Mouse (Mus musculus) stomach, embryonic 16.5 days (tissue): ENCODE results near the gene Krt76. TPM values are rescaled to one million over a fixed set of nuclear protein-coding genes. Genes with fewer than 3 reads are reported as not detected.

ENCODE experiments used
- ATAC-seq: fragments of 200-750 bp; cut with Nextera tagmentation; 2 replicates; pipeline ENCODE4 v1.8.0; 2017; ENCODE audit warnings: moderate number of reproducible peaks, moderate TSS enrichment; ENCODE audit not compliant: insufficient read depth, low FRiP score
- H3K27ac ChIP-seq: fragments of 300-500 bp; sonication (generic); 2 replicates; pipeline ENCODE4 v1.5.1; 2014; ENCODE audit warnings: low read length
- H3K27me3 ChIP-seq: fragments of 300-500 bp; sonication (generic); 2 replicates; pipeline ENCODE4 v1.6.1; 2014; ENCODE audit warnings: low read length, control low read depth, mixed read lengths; ENCODE audit not compliant: control insufficient read depth, insufficient read depth
- H3K36me3 ChIP-seq: fragments of 300-500 bp; sonication (generic); 2 replicates; pipeline ENCODE4 v1.6.1; 2014; ENCODE audit warnings: low read length; ENCODE audit not compliant: control insufficient read depth, insufficient read depth
- H3K4me1 ChIP-seq: fragments of 300-500 bp; sonication (generic); 2 replicates; pipeline ENCODE4 v1.6.1; 2014; ENCODE audit warnings: low read length, control low read depth, mixed read lengths; ENCODE audit not compliant: control insufficient read depth, insufficient read depth
- H3K4me2 ChIP-seq: fragments of 300-500 bp; sonication (generic); 2 replicates; pipeline ENCODE4 v1.6.1; 2014; ENCODE audit warnings: low read depth, low read length, mixed read lengths
- H3K4me3 ChIP-seq: fragments of 300-500 bp; sonication (generic); replicated peaks from 2 replicates; pipeline ENCODE4 v1.5.1; 2014; ENCODE audit warnings: mild to moderate bottlenecking, low read length
- H3K9ac ChIP-seq: fragments of 300-500 bp; sonication (generic); 2 replicates; pipeline ENCODE4 v1.6.1; 2014; ENCODE audit warnings: low read length
- H3K9me3 ChIP-seq: fragments of 300-500 bp; sonication (generic); replicated peaks from 2 replicates; pipeline ENCODE4 v1.6.1; 2016; ENCODE audit warnings: low read length, control low read depth; ENCODE audit not compliant: control insufficient read depth
- WGBS: fragments of 180-500 bp; shearing (Covaris S2); extraction: QIAGEN DNeasy Blood & Tissue Kit; methylation state at CpG from one replicate; pipeline ENCODE4 v1.1.7; 2014; 5-methylcytosine and 5-hydroxymethylcytosine counted together
- microRNA-seq: library from miRNA; unstranded; fragments of <30 nt; microRNA quantifications from one replicate; pipeline ENCODE4, GENCODE M21; 2016
- polyA plus RNA-seq: library from polyadenylated mRNA; unstranded; fragments of >200 nt; fragmentation: Nextera tagmentation; extraction: Ambion mirVana; gene quantifications from 2 replicates; pipeline ENCODE4 v1.2.1, GENCODE M21; 2015

Gene Krt76
- polyA plus RNA-seq, 1 experiment from 2014 or later: not detected

DNA sequence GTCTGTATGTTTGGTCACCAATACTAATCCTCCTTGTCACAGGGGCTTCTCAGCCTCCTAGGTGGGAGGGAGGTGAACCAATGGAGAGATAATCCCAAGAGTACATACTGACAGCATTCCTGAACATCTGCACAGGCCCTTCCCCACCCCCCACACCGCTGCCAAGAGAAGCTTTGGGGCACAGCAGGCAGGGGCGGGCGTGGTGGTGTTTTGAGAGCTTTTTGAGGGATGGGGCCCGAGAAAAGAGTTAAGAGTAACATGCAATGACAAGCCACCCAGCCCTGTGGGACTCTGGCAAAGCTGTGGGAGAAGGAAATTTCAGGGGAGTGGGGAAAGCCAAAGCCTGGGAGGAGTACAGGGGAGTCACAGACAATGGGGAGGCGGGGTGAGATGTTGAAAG lies 38.4 kb downstream of the Krt76 start:
- ATAC-seq: peak; percentile 44
- Histone ChIP-seq H3K4me2 (no peak overlapping the region), H3K27me3 (peaks cover 4% of the 10 kb centered on the region; the same call in 1 of the 2 replicates), H3K9ac (no peak overlapping the region), H3K36me3 (no peaks in the 10 kb centered on the region), H3K27ac (peak overlapping the region; percentile 68; the same call in 1 of the 2 replicates), H3K4me3 (no peak overlapping the region), H3K4me1 (peaks cover 2% of the 10 kb centered on the region; the same call in 1 of the 2 replicates), H3K9me3 (no peaks in the 10 kb centered on the region)
- WGBS: 13% methylated on average over 5 of the region's 5 CpGs

DNA sequence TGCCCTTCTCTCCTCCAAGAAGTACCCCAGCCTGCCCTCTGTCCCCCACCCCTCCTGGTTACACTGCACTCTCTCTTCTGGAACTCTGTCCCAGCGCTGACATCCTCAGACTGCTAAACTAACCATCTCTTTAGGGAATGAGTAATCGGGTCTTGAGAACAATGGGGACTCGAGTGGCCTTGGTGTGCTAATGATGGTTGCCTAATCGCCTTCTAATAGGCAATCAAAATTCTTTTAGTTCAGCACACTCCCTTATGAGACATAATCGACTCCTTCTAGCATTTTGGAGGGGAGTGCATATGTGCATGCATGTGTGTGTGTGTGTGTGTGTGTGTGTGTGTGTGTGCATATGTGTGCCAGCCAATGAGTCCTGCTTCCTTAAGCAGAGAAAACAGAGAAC lies 40.1 kb downstream of the Krt76 start:
- Histone ChIP-seq H3K27me3 (no peaks in the 10 kb centered on the region), H3K27ac (no peak overlapping the region), H3K4me3 (no peak overlapping the region), H3K4me2 (no peak overlapping the region), H3K9me3 (no peaks in the 10 kb centered on the region), H3K36me3 (no peaks in the 10 kb centered on the region), H3K4me1 (no peaks in the 10 kb centered on the region; the same call in 1 of the 2 replicates), H3K9ac (no peak overlapping the region)
- 35% methylated on average over 5 of the region's 5 CpGs for WGBS
- ATAC-seq: no peak

DNA sequence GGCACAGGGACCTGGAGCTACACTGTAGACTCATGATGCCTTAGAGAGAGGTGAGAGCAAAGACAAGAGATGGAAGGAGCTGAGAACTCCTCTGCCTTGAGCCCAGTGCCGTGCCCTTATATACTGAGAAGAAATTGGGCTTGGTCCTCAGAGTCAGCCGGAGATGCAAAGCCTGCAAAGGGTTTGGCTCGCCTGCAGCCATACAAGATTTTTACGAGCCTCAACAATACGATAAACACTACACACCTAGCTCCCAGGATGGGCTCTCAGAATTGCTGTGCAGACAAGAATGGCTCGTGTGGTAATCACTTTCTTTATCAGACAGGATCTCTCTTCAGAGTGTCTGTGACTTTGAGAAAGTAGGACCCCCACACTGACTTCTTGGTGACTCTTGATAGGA lies 42.0 kb downstream of the Krt76 start, which contains the start of gene Krt1:
Gene Krt1, minus strand, starts transcription at position 101 of the 400 bp plus-strand sequence.
- no peak for ATAC-seq

DNA sequence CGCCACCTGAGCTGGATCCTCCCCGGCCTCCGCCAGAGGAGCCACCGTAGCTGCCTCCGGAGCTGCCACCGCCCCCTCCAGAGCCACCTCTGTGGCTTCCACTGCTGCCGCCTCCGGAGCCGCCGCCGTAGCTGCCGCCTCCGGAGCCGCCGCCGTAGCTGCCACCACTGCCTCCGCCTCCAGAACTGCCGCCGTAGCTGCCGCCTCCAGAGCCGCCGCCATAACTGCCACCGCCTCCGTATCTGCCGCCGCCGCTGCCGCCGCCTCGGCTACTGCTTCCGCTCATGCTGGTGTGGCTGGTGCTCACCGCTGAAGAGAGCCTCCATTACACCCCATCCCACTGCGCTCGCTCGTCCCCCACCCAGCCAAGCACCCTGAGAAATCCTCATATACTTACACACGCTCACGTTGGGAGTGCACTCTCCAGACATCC lies 46.7 kb downstream of the Krt76 start:
- Histone ChIP-seq H3K4me2 (peak overlapping the region; percentile 89), H3K27ac (peak overlapping the region; percentile 76), H3K9me3 (no peaks in the 10 kb centered on the region), H3K36me3 (no peaks in the 10 kb centered on the region), H3K27me3 (no peaks in the 10 kb centered on the region; the same call in 1 of the 2 replicates), H3K4me3 (peak overlapping the region; percentile 53), H3K4me1 (0 out of 2 replicates have a peak, but pooled peaks cover 3% of the 10 kb centered on the region), H3K9ac (peak overlapping the region; percentile 72)
- ATAC-seq: peak; percentile 56; the same call in 1 of the 2 replicates
- WGBS: 1% methylated on average over 37 of the region's 37 CpGs

More for the DNA sequence above, 42.0 kb downstream of the Krt76 start, which contains the start of gene Krt1:
- no peaks in the 10 kb centered on the region for H3K9me3 ChIP-seq
- no peak within 1 kb of the TSS for H3K9ac ChIP-seq
- no peak within 1 kb of the TSS for H3K4me2 ChIP-seq
- H3K27me3 ChIP-seq: no peaks in the 10 kb centered on the region
- WGBS: 71% methylated on average over 6 of the region's 6 CpGs
- 0 out of 2 replicates have a peak, but pooled peaks cover 3% of the 10 kb centered on the region for H3K4me1 ChIP-seq
- H3K36me3 ChIP-seq: no peaks in the 10 kb centered on the region
- H3K27ac ChIP-seq: no peak within 1 kb of the TSS
- no peak within 1 kb of the TSS for H3K4me3 ChIP-seq

DNA sequence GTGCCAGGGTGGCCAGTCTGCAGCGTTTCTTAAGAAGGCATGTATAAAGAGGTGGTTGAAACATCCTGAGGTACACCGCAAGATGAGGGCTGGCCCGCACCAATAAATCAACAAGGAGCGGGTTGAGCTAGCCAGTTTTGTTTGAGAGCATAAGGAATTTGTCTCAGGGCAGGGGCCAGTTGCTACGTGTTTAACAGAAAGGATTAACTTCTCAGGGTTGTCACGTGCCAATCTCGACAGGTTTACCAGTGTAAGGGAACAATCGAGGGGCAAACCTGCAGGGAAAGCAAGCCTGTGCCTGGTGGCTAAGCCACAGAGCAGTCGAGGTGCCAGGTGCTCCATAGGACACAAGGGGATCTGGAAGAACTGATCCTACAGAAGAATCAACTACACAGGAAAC lies 49.5 kb downstream of the Krt76 start:
- Histone ChIP-seq H3K27ac (no peak overlapping the region; the same call in 1 of the 2 replicates), H3K4me2 (no peak overlapping the region), H3K4me1 (0 out of 2 replicates have a peak, but pooled peaks cover 3% of the 10 kb centered on the region), H3K4me3 (no peak overlapping the region), H3K36me3 (no peaks in the 10 kb centered on the region), H3K27me3 (no peaks in the 10 kb centered on the region; the same call in 1 of the 2 replicates), H3K9ac (no peak overlapping the region), H3K9me3 (no peaks in the 10 kb centered on the region)
- no peak for ATAC-seq
- 35% methylated on average over 9 of the region's 9 CpGs for WGBS

DNA sequence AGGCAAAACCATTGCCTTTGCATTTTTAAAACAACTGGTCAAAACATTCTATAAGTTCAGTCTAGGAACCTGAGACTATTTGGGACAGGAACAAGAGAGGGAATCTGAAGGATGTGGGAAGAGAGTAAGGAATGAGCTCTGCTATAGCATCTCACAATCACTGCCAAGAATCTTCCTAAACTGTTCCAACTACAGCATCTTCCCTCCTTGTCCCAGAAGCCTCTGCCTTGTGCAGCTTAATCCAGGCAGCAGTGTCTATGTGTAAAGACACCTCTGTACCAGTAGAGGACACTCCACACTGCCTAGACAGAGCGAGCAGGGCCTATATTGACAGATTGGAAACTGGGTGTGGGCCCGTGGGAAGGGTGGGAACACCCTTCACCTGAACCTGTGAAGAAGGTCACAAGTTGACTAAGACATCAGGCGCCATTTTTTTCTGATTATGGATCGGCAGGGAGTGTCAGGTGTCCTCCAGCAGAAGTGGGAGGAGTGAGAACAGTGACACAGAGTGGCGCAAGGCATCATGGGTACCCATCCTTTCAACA lies 57.9 kb downstream of the Krt76 start:
- Histone ChIP-seq H3K9ac (no peak overlapping the region), H3K9me3 (no peaks in the 10 kb centered on the region), H3K4me3 (no peak overlapping the region), H3K4me1 (no peaks in the 10 kb centered on the region), H3K27ac (no peak overlapping the region), H3K36me3 (no peaks in the 10 kb centered on the region), H3K4me2 (no peak overlapping the region), H3K27me3 (no peaks in the 10 kb centered on the region)
- 57% methylated on average over 5 of the region's 5 CpGs for WGBS
- no peak for ATAC-seq

Small RNA genes within 50 kb of the gene (microRNA-seq; reads per million reads assigned to microRNA genes)
- gene Gm44356: not detected

Other genes with a start within 250 kb of the Krt76 start
- gene Gm5478, start 245.5 kb downstream of the Krt76 start, polyA plus RNA-seq: 0.14 TPM in 1 of 2 replicates, not detected in the other
- 14.7 and 18.5 TPM in 2 replicates for gene Krt6b, start 212.6 kb downstream of the Krt76 start, polyA plus RNA-seq
- gene Krt6a, start 198.6 kb downstream of the Krt76 start, polyA plus RNA-seq: 458 and 584 TPM in 2 replicates
- gene Krt5, start 180.0 kb downstream of the Krt76 start, polyA plus RNA-seq: 464 and 594 TPM in 2 replicates
- gene Krt71, start 149.8 kb downstream of the Krt76 start, polyA plus RNA-seq: not detected in 2 replicates
- gene Krt72, start 106.5 kb downstream of the Krt76 start, polyA plus RNA-seq: not detected in 2 replicates
- not detected in 2 replicates for gene Krt73, start 90.6 kb downstream of the Krt76 start, polyA plus RNA-seq
- gene Krt2, start 74.8 kb downstream of the Krt76 start, polyA plus RNA-seq: 0.05 TPM in 1 of 2 replicates, not detected in the other
- 3.2 and 4.0 TPM in 2 replicates for gene Krt1, start 42.1 kb downstream of the Krt76 start, polyA plus RNA-seq
- gene Krt77, start 23.2 kb downstream of the Krt76 start, polyA plus RNA-seq: 0.32 and 0.43 TPM in 2 replicates
- 2,205 and 3,875 TPM in 2 replicates for gene Krt4, start 31.8 kb upstream of the Krt76 start, polyA plus RNA-seq
- gene Krt79, start 47.4 kb upstream of the Krt76 start, polyA plus RNA-seq: 1.9 and 2.0 TPM in 2 replicates
- 23.6 and 43.1 TPM in 2 replicates for gene Krt78, start 61.4 kb upstream of the Krt76 start, polyA plus RNA-seq
- 1,152 and 1,422 TPM in 2 replicates for gene Krt8, start 111.6 kb upstream of the Krt76 start, polyA plus RNA-seq
- 550 and 609 TPM in 2 replicates for gene Krt18, start 135.3 kb upstream of the Krt76 start, polyA plus RNA-seq
- 108 and 122 TPM in 2 replicates for gene Eif4b, start 180.9 kb upstream of the Krt76 start, polyA plus RNA-seq
- gene Tns2, start 207.5 kb upstream of the Krt76 start, polyA plus RNA-seq: 41.2 and 43.0 TPM in 2 replicates
- 29.2 and 35.0 TPM in 2 replicates for gene Spryd3, start 243.3 kb upstream of the Krt76 start, polyA plus RNA-seq